Mouse (Mus musculus): ENCODE measurements around the gene Gramd1b.

DNA sequence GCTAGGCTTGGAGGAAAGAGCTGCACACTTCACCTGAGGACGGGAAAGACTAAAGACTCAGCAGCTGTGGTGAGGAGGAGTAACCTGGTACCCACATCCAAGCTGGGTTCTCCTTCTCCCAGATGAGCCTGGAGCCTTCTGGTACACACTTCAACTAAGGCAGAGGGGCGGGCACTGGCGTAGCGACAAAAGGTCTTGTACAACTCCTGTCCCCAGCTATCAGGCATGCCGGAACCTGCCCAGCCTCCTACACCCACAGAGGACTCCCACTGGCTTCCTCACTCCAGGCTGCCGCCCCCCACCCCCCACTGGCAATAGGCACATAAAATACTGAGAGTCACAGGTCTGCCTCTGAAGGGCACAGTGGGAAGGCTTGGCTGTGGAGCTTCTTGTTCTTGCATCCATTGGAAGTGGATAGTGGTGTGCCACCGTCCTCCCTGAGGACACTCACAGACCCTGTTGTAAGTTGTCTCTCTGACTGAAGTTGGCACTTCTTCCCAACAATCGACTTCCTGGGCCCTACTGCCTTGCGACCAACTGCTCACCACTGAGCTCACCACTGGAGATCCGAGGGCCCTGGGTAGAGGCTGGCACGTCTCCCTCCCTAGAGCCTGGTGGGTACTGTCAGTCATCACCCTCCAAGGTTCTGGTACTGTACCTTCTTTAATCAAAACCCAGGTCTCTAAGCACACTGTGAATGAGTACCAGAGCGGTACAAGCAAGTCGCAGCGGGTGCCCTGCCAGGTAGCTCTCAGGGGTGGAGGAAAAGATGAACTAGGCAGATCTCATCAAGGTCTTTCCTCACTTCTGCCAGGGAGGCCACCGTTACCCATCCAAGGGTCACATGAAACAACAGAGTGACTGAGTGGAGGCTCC is 199.5 kb downstream of the Gramd1b start:
- TF ChIP-seq CTCF (IDR thresholded peaks at IDR 0.05; ENCODE audit: extremely low read depth, insufficient read depth, insufficient read length, insufficient replicate concordance) (no peak), POLR2A (IDR thresholded peaks at IDR 0.05; ENCODE audit: low read depth, low read length) (no peak)
